Comparison of ENCODE assay signal across 8 mouse cellular contexts in genomic region chr6:83103130-83103650, GRCm38 (mm10). TPM values are rescaled to one million over a fixed set of nuclear protein-coding genes. Genes with fewer than 3 reads are reported as not detected.
DNase-seq lines count a peak whose midpoint lies in the region; ATAC-seq and TF ChIP-seq lines count a peak whose summit lies in the region.
"Had no signal": no experiment of that assay in that cellular context is flagged by ENCODE, and none has a peak within 500 bp of the region (broad histone marks: within the 10 kb centered on the region; RNA-seq: fewer than 3 reads in every experiment).

No protein-coding gene starts in this region.

- peak overlapping the region; percentile 100 for H3K4me2 ChIP-seq in forebrain, embryonic 15.5 days (replicated peaks)
- peak overlapping the region; percentile 93 for H3K4me2 ChIP-seq in limb, embryonic 15.5 days
- 0 out of 2 replicates have a peak overlapping the region, but pooled peaks have one; percentile 91 for H3K4me2 ChIP-seq in stomach, embryonic 14.5 days (replicated peaks; ENCODE audit: low read depth, low read length)

- H3K4me1 ChIP-seq in forebrain, embryonic 15.5 days, result peaks cover 32% of the 10 kb centered on the region
- peaks cover 27% of the 10 kb centered on the region for H3K4me1 ChIP-seq in limb, embryonic 15.5 days
- peaks cover 15% of the 10 kb centered on the region for H3K4me1 ChIP-seq in stomach, embryonic 14.5 days (ENCODE audit: control insufficient read depth, insufficient read depth, low read length)

- no peak for ATAC-seq in forebrain, embryonic 15.5 days (replicated peaks)
- ATAC-seq in limb, embryonic 15.5 days (ENCODE audit: insufficient number of reproducible peaks, low FRiP score, low TSS enrichment, low read depth), result 0 out of 2 replicates have a peak, but pooled peaks have one; percentile 4
- ATAC-seq in stomach, embryonic 14.5 days (ENCODE audit: insufficient number of reproducible peaks, insufficient read depth, low FRiP score, low read depth), result no peak

- WGBS in forebrain, embryonic 15.5 days, result 49% methylated on average over 11 of the region's 11 CpGs
- 52% methylated on average over 11 of the region's 11 CpGs for WGBS in limb, embryonic 15.5 days
- WGBS in stomach, embryonic 14.5 days, result 35% methylated on average over 11 of the region's 11 CpGs

- DNase-seq in left cerebral cortex, adult 2 months (ENCODE audit: extremely low spot score in 1 of 2, low spot score in 2 of 2), result no peak
- DNase-seq in left cerebral cortex, adult 9 months (ENCODE audit: low spot score in 2 of 2), result no peak
- DNase-seq in left cerebral cortex, postnatal 14 days (ENCODE audit: low spot score in 2 of 2), result no peak
- DNase-seq in frontal cortex, adult 2 months (ENCODE audit: extremely low spot score in 1 of 2, low spot score in 1 of 2), result no peak
- DNase-seq: retina, postnatal 1 day had no signal

- TF ChIP-seq CTCF in left cerebral cortex, adult 2 months (IDR thresholded peaks at IDR 0.05), result no peak

- intact Hi-C loops in left cerebral cortex, adult 2 months (cut with DNase I), result no loop called here
- intact Hi-C loops in left cerebral cortex, postnatal 14 days (cut with DNase I), result no loop called here

- no peaks in the 10 kb centered on the region for H3K36me3 ChIP-seq in forebrain, embryonic 15.5 days
- H3K36me3 ChIP-seq in limb, embryonic 15.5 days, result peaks cover 5% of the 10 kb centered on the region; the same call in 1 of the 2 replicates
- H3K36me3 ChIP-seq in stomach, embryonic 14.5 days (ENCODE audit: control insufficient read depth, insufficient read depth, low read length), result no peaks in the 10 kb centered on the region

- peak overlapping the region; percentile 72 for H3K4me3 ChIP-seq in left cerebral cortex, adult 2 months
- H3K4me3 ChIP-seq in forebrain, embryonic 15.5 days, result peak overlapping the region; percentile 84; the same call in 1 of the 2 replicates
- H3K4me3 ChIP-seq in limb, embryonic 15.5 days, result no peak overlapping the region
- no peak overlapping the region for H3K4me3 ChIP-seq in stomach, embryonic 14.5 days (ENCODE audit: low read depth, low read length)

- peak overlapping the region; percentile 84; the same call in 1 of the 2 replicates for H3K9ac ChIP-seq in forebrain, embryonic 15.5 days (replicated peaks)
- H3K9ac ChIP-seq in limb, embryonic 15.5 days, result no peak overlapping the region
- H3K9ac ChIP-seq in stomach, embryonic 14.5 days (replicated peaks; ENCODE audit: low read depth, low read length), result no peak overlapping the region

- H3K9me3 ChIP-seq in forebrain, embryonic 15.5 days, result no peaks in the 10 kb centered on the region
- H3K9me3 ChIP-seq in limb, embryonic 15.5 days, result no peaks in the 10 kb centered on the region
- no peaks in the 10 kb centered on the region for H3K9me3 ChIP-seq in stomach, embryonic 14.5 days (ENCODE audit: control insufficient read depth, low read depth, low read length)

- H3K27me3 ChIP-seq in forebrain, embryonic 15.5 days, result no peaks in the 10 kb centered on the region
- no peaks in the 10 kb centered on the region for H3K27me3 ChIP-seq in limb, embryonic 15.5 days
- no peaks in the 10 kb centered on the region for H3K27me3 ChIP-seq in stomach, embryonic 14.5 days (ENCODE audit: control insufficient read depth, insufficient read depth, low read length)

- peak overlapping the region; percentile 40; the same call in 1 of the 2 replicates for H3K27ac ChIP-seq in left cerebral cortex, adult 2 months
- H3K27ac ChIP-seq in forebrain, embryonic 15.5 days (replicated peaks), result 0 out of 2 replicates have a peak overlapping the region, but pooled peaks have one; percentile 0
- H3K27ac ChIP-seq in limb, embryonic 15.5 days, result no peak overlapping the region
- H3K27ac ChIP-seq in stomach, embryonic 14.5 days (ENCODE audit: low read length), result no peak overlapping the region

RNA-seq across cellular contexts. Expression of gene Gm42688, which starts 1.8 kb away (rescaled TPM):
- 1 to 10 TPM; 4.6 to 6.9 TPM for total RNA-seq in left cerebral cortex, adult 2 months (2021)
- 4.0 and 4.3 TPM in 2 replicates for polyA plus RNA-seq in forebrain, embryonic 15.5 days (2015; fragmentation: Nextera tagmentation; extraction: Ambion mirVana)
- 2.5 and 3.5 TPM in 2 replicates for polyA plus RNA-seq in limb, embryonic 15.5 days (2015; fragmentation: Nextera tagmentation; extraction: Ambion mirVana)
- polyA plus RNA-seq in stomach, embryonic 14.5 days (2014; fragmentation: Nextera tagmentation; extraction: Ambion mirVana), result 1.7 and 2.0 TPM in 2 replicates
- 1 to 10 TPM; 4.1 to 5.5 TPM for total RNA-seq in left cerebral cortex, postnatal 14 days (2021)
- polyA plus RNA-seq in frontal cortex, adult 2 months (2012; rRNA removed), result 8.5 and 11.2 TPM in 2 replicates

RNA-seq across cellular contexts. Expression of gene Ccdc142, which starts 1.8 kb away (rescaled TPM):
- 1 to 10 TPM; 6.8 to 7.8 TPM for total RNA-seq in left cerebral cortex, adult 2 months (2021)
- polyA plus RNA-seq in forebrain, embryonic 15.5 days (2015; fragmentation: Nextera tagmentation; extraction: Ambion mirVana), result 3.8 and 4.3 TPM in 2 replicates
- polyA plus RNA-seq in limb, embryonic 15.5 days (2015; fragmentation: Nextera tagmentation; extraction: Ambion mirVana), result 2.0 and 2.5 TPM in 2 replicates
- polyA plus RNA-seq in stomach, embryonic 14.5 days (2014; fragmentation: Nextera tagmentation; extraction: Ambion mirVana), result 2.0 and 3.5 TPM in 2 replicates
- total RNA-seq in left cerebral cortex, postnatal 14 days (2021), result 1 to 10 TPM; 3.5 to 4.9 TPM
- 6.3 and 11.1 TPM in 2 replicates for polyA plus RNA-seq in frontal cortex, adult 2 months (2012; rRNA removed)

RNA-seq across cellular contexts. Expression of gene Mrpl53, which starts 5.7 kb away (rescaled TPM):
- total RNA-seq in left cerebral cortex, adult 2 months (2021), result 10 to 100 TPM; 57.5 to 61.7 TPM
- polyA plus RNA-seq in forebrain, embryonic 15.5 days (2015; fragmentation: Nextera tagmentation; extraction: Ambion mirVana), result 121 and 126 TPM in 2 replicates
- 119 and 123 TPM in 2 replicates for polyA plus RNA-seq in limb, embryonic 15.5 days (2015; fragmentation: Nextera tagmentation; extraction: Ambion mirVana)
- polyA plus RNA-seq in stomach, embryonic 14.5 days (2014; fragmentation: Nextera tagmentation; extraction: Ambion mirVana), result 114 and 129 TPM in 2 replicates
- total RNA-seq in left cerebral cortex, postnatal 14 days (2021), result 10 to 100 TPM; 61.7 to 64.8 TPM
- 96.4 and 109 TPM in 2 replicates for polyA plus RNA-seq in frontal cortex, adult 2 months (2012; rRNA removed)

RNA-seq across cellular contexts. Expression of gene Mogs, which starts 12.1 kb away (rescaled TPM):
- total RNA-seq in left cerebral cortex, adult 2 months (2021), result 10 to 100 TPM; 28.6 to 29.5 TPM
- 24.2 and 26.7 TPM in 2 replicates for polyA plus RNA-seq in forebrain, embryonic 15.5 days (2015; fragmentation: Nextera tagmentation; extraction: Ambion mirVana)
- polyA plus RNA-seq in limb, embryonic 15.5 days (2015; fragmentation: Nextera tagmentation; extraction: Ambion mirVana), result 41.8 and 53.8 TPM in 2 replicates
- 24.4 and 31.2 TPM in 2 replicates for polyA plus RNA-seq in stomach, embryonic 14.5 days (2014; fragmentation: Nextera tagmentation; extraction: Ambion mirVana)
- 10 to 100 TPM; 24.4 to 27.3 TPM for total RNA-seq in left cerebral cortex, postnatal 14 days (2021)
- polyA plus RNA-seq in frontal cortex, adult 2 months (2012; rRNA removed), result 30.6 and 31.6 TPM in 2 replicates

RNA-seq across cellular contexts. Expression of gene Lbx2, which starts 17.0 kb away (rescaled TPM):
- 1 to 10 TPM in 1 of 2 experiments, not detected in 1; 1.9 TPM for total RNA-seq in left cerebral cortex, adult 2 months (2021)
- polyA plus RNA-seq in forebrain, embryonic 15.5 days (2015; fragmentation: Nextera tagmentation; extraction: Ambion mirVana), result not detected in 2 replicates
- 0.41 and 0.50 TPM in 2 replicates for polyA plus RNA-seq in limb, embryonic 15.5 days (2015; fragmentation: Nextera tagmentation; extraction: Ambion mirVana)
- polyA plus RNA-seq in stomach, embryonic 14.5 days (2014; fragmentation: Nextera tagmentation; extraction: Ambion mirVana), result 1.2 and 1.8 TPM in 2 replicates
- total RNA-seq in left cerebral cortex, postnatal 14 days (2021), result under 1 TPM in 1 of 2 experiments, not detected in 1; 0.46 TPM
- polyA plus RNA-seq in frontal cortex, adult 2 months (2012; rRNA removed), result 0.36 and 0.66 TPM in 2 replicates

Comparison
In these comparisons a context has a peak if more than half of its experiments do, and no peak if none do; other contexts are left out.
1. H3K27ac ChIP-seq: peak in left cerebral cortex, adult 2 months (single experiment) and forebrain, embryonic 15.5 days (single experiment); none in limb, embryonic 15.5 days (single experiment) and stomach, embryonic 14.5 days (single experiment).
2. H3K4me3 ChIP-seq: peak in left cerebral cortex, adult 2 months (single experiment) and forebrain, embryonic 15.5 days (single experiment); none in limb, embryonic 15.5 days (single experiment) and stomach, embryonic 14.5 days (single experiment).
3. Peak in every context shown above with its lines, with median percentiles within 50 percentile points of each other: H3K4me2 ChIP-seq.